Mouse (Mus musculus): ENCODE data around the gene Sfr1.
A peak's percentile ranks its signal among the peaks of the same experiment; 100 is the strongest.

The Sfr1 gene

GRCm38 (mm10) chr19:47731071-47731881, at the start of gene Sfr1:
TSS of gene Sfr1 (plus strand) at chr19:47731682.
- peak; percentile 99 for DNase-seq

GRCm38 (mm10) chr19:47689592-47689991, 41.9 kb upstream of the Sfr1 start:
- no peak for DNase-seq

- no peak for DNase-seq
These were observed 39.5 kb upstream of the Sfr1 start, which contains the start of gene Col17a1 for GRCm38 (mm10) chr19:47691994-47692393. TSS of gene Col17a1 (minus strand) at chr19:47692094.

- no peak for DNase-seq
These were observed 35.8 kb upstream of the Sfr1 start for GRCm38 (mm10) chr19:47695725-47696124.

GRCm38 (mm10) chr19:47696411-47696810, 35.1 kb upstream of the Sfr1 start:
- DNase-seq: no peak

- no peak for DNase-seq
These were observed 34.4 kb upstream of the Sfr1 start for GRCm38 (mm10) chr19:47697067-47697466.

GRCm38 (mm10) chr19:47698266-47698665, 33.2 kb upstream of the Sfr1 start:
- DNase-seq: no peak

GRCm38 (mm10) chr19:47699743-47700142, 31.7 kb upstream of the Sfr1 start:
- DNase-seq: no peak

- DNase-seq: no peak
These were observed 31.0 kb upstream of the Sfr1 start for GRCm38 (mm10) chr19:47700509-47700908.

- no peak for DNase-seq
These were observed 26.3 kb upstream of the Sfr1 start for GRCm38 (mm10) chr19:47705080-47705771.

- DNase-seq: no peak
These were observed 25.6 kb upstream of the Sfr1 start for GRCm38 (mm10) chr19:47705772-47706309.

- no peak for DNase-seq
These were observed 21.1 kb upstream of the Sfr1 start for GRCm38 (mm10) chr19:47710376-47710775.

GRCm38 (mm10) chr19:47713457-47713856, 18.0 kb upstream of the Sfr1 start:
- no peak for DNase-seq

GRCm38 (mm10) chr19:47716144-47716543, 15.3 kb upstream of the Sfr1 start:
- no peak for DNase-seq

- DNase-seq: no peak
These were observed 12.3 kb upstream of the Sfr1 start for GRCm38 (mm10) chr19:47719147-47719546.

GRCm38 (mm10) chr19:47722471-47722870, 9.0 kb upstream of the Sfr1 start:
- no peak for DNase-seq

- DNase-seq: no peak
These were observed 6.6 kb upstream of the Sfr1 start for GRCm38 (mm10) chr19:47724903-47725302.

- no peak for DNase-seq
These were observed 5.8 kb upstream of the Sfr1 start for GRCm38 (mm10) chr19:47725643-47726140.

GRCm38 (mm10) chr19:47730691-47731070, 801 bp upstream of the Sfr1 start:
- DNase-seq: peak; percentile 73

GRCm38 (mm10) chr19:47731931-47732330, 449 bp downstream of the Sfr1 start:
- no peak for DNase-seq

GRCm38 (mm10) chr19:47747072-47747471, 15.6 kb downstream of the Sfr1 start:
- no peak for DNase-seq

GRCm38 (mm10) chr19:47748950-47749349, 17.5 kb downstream of the Sfr1 start:
- no peak for DNase-seq

- no peak for DNase-seq
These were observed 18.9 kb downstream of the Sfr1 start for GRCm38 (mm10) chr19:47750391-47750790.

GRCm38 (mm10) chr19:47752456-47752855, 21.0 kb downstream of the Sfr1 start:
- no peak for DNase-seq

All from thymus, postnatal 25 days (tissue).